Mouse (Mus musculus) G1E (cell line): ENCODE results near the gene Ebf1. TPM values are rescaled to one million over a fixed set of nuclear protein-coding genes. Genes with fewer than 3 reads are reported as not detected.

Experiments
- ATAC-seq: 2 replicates; pipeline ENCODE4 v1.8.0; 2016; ENCODE audit warnings: mild to moderate bottlenecking; ENCODE audit not compliant: insufficient number of reproducible peaks, poor library complexity, low FRiP score, severe bottlenecking; ENCODE audit errors: extremely low read depth
- DNase-seq: peaks from one replicate; pipeline ENCODE4 v3.0.0; 2012; ENCODE audit warnings: low spot score
- H3K27me3 ChIP-seq: 2 replicates; pipeline ENCODE4 v1.6.1; 2012; ENCODE audit warnings: mild to moderate bottlenecking, low read length, inconsistent platforms; ENCODE audit not compliant: insufficient read depth
- H3K36me3 ChIP-seq: replicated peaks from 2 replicates; pipeline ENCODE3; 2012; ENCODE audit warnings: mild to moderate bottlenecking, inconsistent platforms
- H3K4me1 ChIP-seq: 2 replicates; pipeline ENCODE4 v1.6.1; 2012; ENCODE audit warnings: low read depth, low read length, inconsistent platforms, mixed read lengths; ENCODE audit not compliant: insufficient read depth
- H3K4me3 ChIP-seq: 2 replicates; pipeline ENCODE4 v1.5.1; 2012; ENCODE audit warnings: low read depth, mild to moderate bottlenecking, inconsistent platforms, low read length, moderate library complexity, mixed read lengths
- H3K9me3 ChIP-seq: replicated peaks from 2 replicates; pipeline ENCODE4 v1.6.1; 2012; ENCODE audit warnings: inconsistent platforms
- CTCF ChIP-seq: IDR thresholded peaks from 2 replicates; pipeline ENCODE4 v1.5.1; 2012; ENCODE audit warnings: low read depth, low read length, inconsistent platforms, mixed read lengths
- GATA1 ChIP-seq: IDR thresholded peaks from 2 replicates; pipeline ENCODE4 v1.6.1; 2012; ENCODE audit warnings: borderline replicate concordance, low read length, inconsistent platforms, mixed read lengths
- GATA2 ChIP-seq: IDR thresholded peaks from 2 replicates; pipeline ENCODE4 v1.6.1; 2012; ENCODE audit warnings: low read depth, low read length, inconsistent platforms, borderline replicate concordance
- POLR2AphosphoS5 ChIP-seq: IDR thresholded peaks from 2 replicates; pipeline ENCODE4 v1.6.1; 2012; ENCODE audit warnings: low read depth, low read length, inconsistent platforms; ENCODE audit not compliant: insufficient replicate concordance
- TAL1 ChIP-seq: conservative IDR thresholded peaks from 2 replicates; pipeline ENCODE4 v1.6.1; 2012; ENCODE audit warnings: low read depth, low read length, inconsistent platforms, mixed read lengths
- polyA plus RNA-seq: library from polyadenylated mRNA; stranded (reverse); fragments of >175 nt; gene quantifications from 2 replicates; pipeline ENCODE4 v1.2.3, GENCODE M21; 2012
- total RNA-seq, 2 experiments: library from RNA; stranded (forward) in 1 of 2; stranded (reverse) in 1 of 2; fragments of 200-1000 nt in 1 of 2; fragments of >200 nt in 1 of 2; fragmentation: Nextera tagmentation in 1 of 2; gene quantifications; 2 replicates each; pipeline ENCODE4 v1.2.3; 2014 to 2017

Gene Ebf1
- total and polyA plus RNA-seq, 3 experiments = 0.05 TPM; not detected in 2

DNA sequence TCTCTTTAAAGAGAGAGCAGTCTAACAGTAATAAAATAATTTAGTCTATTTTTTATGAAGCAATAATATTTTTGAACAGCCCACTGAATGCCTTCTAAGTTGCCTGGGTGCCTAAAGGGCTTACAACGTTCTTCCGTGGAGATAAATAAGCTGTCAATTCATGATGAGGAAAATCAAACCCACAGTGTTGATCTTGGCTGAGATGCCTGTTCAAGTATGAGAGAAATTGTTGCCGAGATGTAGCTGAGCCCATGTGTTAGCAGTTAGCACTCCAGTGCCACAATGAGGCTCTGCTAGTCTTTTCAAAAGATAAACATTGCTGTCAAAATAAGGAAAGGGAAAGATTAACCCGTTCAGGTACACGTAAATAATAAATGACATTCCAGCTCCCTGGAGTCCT is 218.0 kb downstream of the Ebf1 start:
- H3K4me1 ChIP-seq = no peaks in the 10 kb centered on the region
- H3K27me3 ChIP-seq = no peaks in the 10 kb centered on the region
- H3K4me3 ChIP-seq = no peak overlapping the region
- no peaks in the 10 kb centered on the region for H3K36me3 ChIP-seq
- no peaks in the 10 kb centered on the region for H3K9me3 ChIP-seq
- TF ChIP-seq TAL1 (no peak), GATA2 (no peak), CTCF (no peak), POLR2AphosphoS5 (no peak), GATA1 (no peak)
- DNase-seq (no peak), ATAC-seq (no peak)

DNA sequence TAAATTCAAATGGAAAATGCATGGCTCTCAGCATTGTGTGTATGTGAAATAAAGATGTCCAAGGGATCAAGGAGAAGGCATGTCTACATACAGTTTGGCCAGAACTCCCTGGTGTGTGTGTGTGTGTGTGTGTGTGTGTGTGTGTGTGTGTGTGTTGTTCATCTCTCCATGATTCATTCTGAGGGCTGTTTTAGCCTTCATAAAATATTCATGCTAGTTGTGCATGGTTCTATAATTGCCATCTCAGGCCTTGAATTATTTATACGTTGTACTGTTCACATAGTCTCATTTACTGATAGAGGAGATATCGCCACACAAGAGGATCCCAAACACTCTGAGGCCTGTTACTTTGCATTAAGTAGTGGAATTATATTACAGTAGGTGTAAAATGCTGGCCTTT is 220.5 kb downstream of the Ebf1 start:
- no peaks in the 10 kb centered on the region for H3K27me3 ChIP-seq

DNA sequence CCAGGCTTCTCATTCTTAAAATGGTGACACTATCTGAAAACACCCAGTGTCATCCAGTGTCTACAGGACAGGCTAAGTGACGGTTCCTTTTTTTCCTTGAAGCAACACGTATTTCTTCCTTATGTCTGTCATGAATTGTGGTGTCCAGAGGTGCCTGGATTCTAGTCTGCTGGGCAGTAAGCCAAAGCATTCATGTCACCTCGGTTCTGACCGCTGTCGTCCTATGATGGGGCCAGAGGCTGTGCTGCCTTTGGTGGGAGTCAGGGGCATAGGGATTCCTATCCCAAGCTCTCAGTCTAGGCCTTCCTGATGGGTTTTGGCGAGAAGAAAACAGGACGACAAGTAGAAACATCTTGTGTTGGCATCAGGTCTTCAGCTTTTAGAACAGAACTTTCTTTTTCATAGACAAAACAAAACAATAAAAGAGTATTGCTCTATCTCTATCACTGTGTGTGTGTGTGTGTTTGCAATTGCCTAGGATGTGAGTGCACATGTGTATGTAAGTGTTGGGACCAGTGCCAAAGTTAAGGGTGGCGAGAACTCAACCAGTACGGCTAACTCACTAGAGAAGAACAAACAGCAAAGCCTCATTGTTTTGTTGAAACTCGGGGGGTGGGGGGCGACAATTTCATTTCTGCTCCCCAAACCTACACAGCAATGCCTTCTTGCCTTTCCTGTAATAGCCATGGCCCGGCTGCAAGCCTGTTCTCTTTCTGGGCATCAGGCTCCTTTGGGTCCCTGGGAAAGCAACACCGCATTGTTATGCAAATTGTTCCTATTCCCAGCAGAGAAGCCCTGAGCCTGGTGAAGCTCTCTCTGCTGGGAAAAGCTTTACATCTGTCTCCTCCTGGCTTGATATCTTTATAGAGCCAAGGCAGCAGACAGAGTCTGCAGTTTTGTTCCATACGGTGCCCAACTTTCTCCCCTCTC is 224.3 kb downstream of the Ebf1 start:
- no peaks in the 10 kb centered on the region for H3K4me1 ChIP-seq
- no peaks in the 10 kb centered on the region for H3K9me3 ChIP-seq
- no peaks in the 10 kb centered on the region for H3K36me3 ChIP-seq
- DNase-seq (no peak), ATAC-seq (no peak)
- no peak for TF ChIP-seq TAL1
- no peak for TF ChIP-seq GATA2
- TF ChIP-seq GATA1 = no peak
- TF ChIP-seq POLR2AphosphoS5 = no peak
- no peak for TF ChIP-seq CTCF
- H3K27me3 ChIP-seq = no peaks in the 10 kb centered on the region
- H3K4me3 ChIP-seq = no peak overlapping the region

More for the DNA sequence above, 220.5 kb downstream of the Ebf1 start:
- H3K4me3 ChIP-seq = no peak overlapping the region
- no peaks in the 10 kb centered on the region for H3K9me3 ChIP-seq
- ATAC-seq (no peak), DNase-seq (no peak)
- TF ChIP-seq POLR2AphosphoS5 = no peak
- no peak for TF ChIP-seq GATA2
- no peak for TF ChIP-seq TAL1
- no peaks in the 10 kb centered on the region for H3K36me3 ChIP-seq
- no peaks in the 10 kb centered on the region for H3K4me1 ChIP-seq

DNA sequence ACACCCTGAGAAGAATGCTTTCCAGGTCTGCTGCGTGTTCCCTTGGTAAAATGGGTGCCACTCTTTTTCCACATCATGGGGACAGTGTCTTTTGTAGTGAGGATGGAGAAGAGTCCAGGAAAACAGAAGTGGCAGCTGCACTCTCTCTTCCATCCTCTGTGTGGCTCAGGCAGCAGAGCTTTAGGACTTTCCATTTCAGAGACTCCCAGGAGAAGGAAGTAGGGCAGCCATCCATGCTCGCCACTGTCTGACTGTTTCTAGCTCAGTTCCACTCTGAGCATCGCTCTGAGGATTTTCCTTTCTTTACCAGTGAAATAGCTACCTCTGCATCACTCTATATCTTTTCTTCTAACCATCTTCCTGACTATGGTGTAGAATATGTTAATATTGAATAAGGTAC is 234.8 kb downstream of the Ebf1 start:
- H3K27me3 ChIP-seq = no peaks in the 10 kb centered on the region
- H3K36me3 ChIP-seq = no peaks in the 10 kb centered on the region
- H3K4me3 ChIP-seq = no peak overlapping the region
- TF ChIP-seq GATA2 = no peak
- no peak for TF ChIP-seq POLR2AphosphoS5
- H3K9me3 ChIP-seq = no peaks in the 10 kb centered on the region
- ATAC-seq = no peak
- DNase-seq = no peak
- no peaks in the 10 kb centered on the region for H3K4me1 ChIP-seq

DNA sequence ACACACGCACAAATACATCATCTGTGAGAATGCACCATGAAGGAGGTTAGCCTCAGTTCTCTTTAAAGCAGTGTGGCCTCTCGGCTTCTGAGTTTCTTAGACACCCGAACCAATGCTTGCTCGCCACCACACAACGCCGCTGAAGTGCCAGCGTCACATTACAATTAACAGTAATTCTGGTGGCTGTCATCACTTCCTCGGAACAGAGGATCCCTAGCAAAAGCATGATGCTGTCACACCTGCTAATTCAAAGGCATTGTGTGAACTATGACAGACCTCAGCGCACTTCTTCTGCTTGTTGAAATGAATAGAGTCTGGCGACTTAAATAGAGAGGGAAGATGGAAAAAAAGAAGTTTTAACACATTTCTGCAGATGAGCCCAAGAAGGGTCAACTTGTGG is 235.8 kb downstream of the Ebf1 start:
- no peak for DNase-seq
- no peak for ATAC-seq
- Histone ChIP-seq H3K4me3 (no peak overlapping the region), H3K9me3 (no peaks in the 10 kb centered on the region), H3K4me1 (no peaks in the 10 kb centered on the region), H3K27me3 (no peaks in the 10 kb centered on the region), H3K36me3 (no peaks in the 10 kb centered on the region)
- TF ChIP-seq CTCF = no peak
- TF ChIP-seq TAL1 = no peak
- no peak for TF ChIP-seq GATA2
- TF ChIP-seq POLR2AphosphoS5 = no peak
- TF ChIP-seq GATA1 = no peak

DNA sequence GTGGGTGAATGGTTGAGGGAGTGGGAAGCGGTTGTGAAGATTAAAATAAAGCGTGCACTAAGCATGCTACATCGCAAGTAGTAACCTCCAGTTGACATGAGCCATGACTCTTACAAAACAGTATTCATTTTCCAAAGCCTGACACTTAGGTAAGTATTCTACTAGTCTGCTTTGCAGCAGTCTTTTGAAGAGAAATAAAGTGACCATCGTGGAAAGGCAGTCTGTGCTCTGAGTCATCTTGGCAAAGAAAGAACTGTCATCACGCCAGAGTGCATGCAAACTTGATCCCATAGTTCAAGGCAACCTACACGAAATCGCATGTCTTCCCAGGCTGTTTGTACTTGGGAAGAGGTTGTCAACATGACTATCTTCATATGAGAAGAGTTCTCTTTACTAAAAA is 237.4 kb downstream of the Ebf1 start:
- DNase-seq = no peak
- Histone ChIP-seq H3K9me3 (no peaks in the 10 kb centered on the region), H3K4me3 (no peak overlapping the region), H3K36me3 (no peaks in the 10 kb centered on the region), H3K27me3 (no peaks in the 10 kb centered on the region), H3K4me1 (no peaks in the 10 kb centered on the region)
- TF ChIP-seq TAL1 (no peak), POLR2AphosphoS5 (no peak)
- no peak for ATAC-seq
